Mouse (Mus musculus) left cerebral cortex, adult 2 months (tissue): ENCODE measurements around the gene Cnot3. TPM values are rescaled to one million over a fixed set of nuclear protein-coding genes. Genes with fewer than 3 reads are reported as not detected.

Experiments
- DNase-seq, 2 experiments: peaks; one replicate each; pipeline ENCODE4 v3.0.0; 2021 to 2022; ENCODE audit warnings: low spot score in 2 of 2, mixed read lengths in 1 of 2; ENCODE audit errors: extremely low spot score in 1 of 2
- H3K27ac ChIP-seq: fragments of 200-600 bp; 2 replicates; pipeline ENCODE4 v1.8.1; 2022
- H3K4me3 ChIP-seq: fragments of 200-600 bp; 2 replicates; pipeline ENCODE4 v1.8.1; 2022
- CTCF ChIP-seq: fragments of 200-600 bp; IDR thresholded peaks from 2 replicates; pipeline ENCODE4 v1.8.1; 2022; ENCODE audit warnings: antibody characterized with exemption, mild to moderate bottlenecking, moderate library complexity
- intact Hi-C: fragments of 180-260 bp; cut with DNase I; formaldehyde crosslinking; loops from one replicate; pipeline ENCODE4 v1.15.1; 2025
- total RNA-seq, 2 experiments: library from RNA; stranded (reverse); gene quantifications; 2 replicates each; pipeline ENCODE4 v1.2.3; 2021

Gene Cnot3
- total RNA-seq, 2 experiments from 2014 or later: 52.4 to 54.3 TPM

- H3K4me3 ChIP-seq: no peak overlapping the region
- intact Hi-C loops: no loop called here
- no peak overlapping the region for H3K27ac ChIP-seq
- TF ChIP-seq CTCF: no peak
- DNase-seq: no peak
These were observed 13.5 kb downstream of the Cnot3 start for GRCm38 (mm10) chr7:3658578-3658977.

- Histone ChIP-seq H3K27ac (peak overlapping the region; percentile 62), H3K4me3 (peak overlapping the region; percentile 75)
- TF ChIP-seq CTCF: no peak
- intact Hi-C loops: loop anchor here (1.0 kb wide), 1 partner anchor 18 kb away; no protein-coding TSS in a partner anchor
- no peak for DNase-seq
These were observed 19.6 kb downstream of the Cnot3 start for GRCm38 (mm10) chr7:3664524-3665214.

GRCm38 (mm10) chr7:3665215-3666114 is 20.4 kb downstream of the Cnot3 start, which contains the start of gene Leng1:
TSS of gene Leng1 (minus strand) at chr7:3665840.
- DNase-seq: peak; percentile 94
- intact Hi-C loops: loop anchor here (1.0 kb wide), 1 partner anchor 19 kb away; no protein-coding TSS in a partner anchor
- peak within 1 kb of the TSS; percentile 81 for H3K27ac ChIP-seq
- peak within 1 kb of the TSS; percentile 75 for H3K4me3 ChIP-seq
- TF ChIP-seq CTCF: no peak

GRCm38 (mm10) chr7:3666921-3667391 is 21.9 kb downstream of the Cnot3 start:
- intact Hi-C loops: no loop called here
- TF ChIP-seq CTCF: no peak; the same call in none of the 2 replicates
- Histone ChIP-seq H3K27ac (no peak overlapping the region), H3K4me3 (no peak overlapping the region)
- DNase-seq: no peak

- peak; percentile 97 for TF ChIP-seq CTCF
- intact Hi-C loops: loop anchor here (5.0 kb wide), 2 partner anchors 753 to 798 kb away; no protein-coding TSS in a partner anchor
- no peak overlapping the region for H3K4me3 ChIP-seq
- no peak overlapping the region for H3K27ac ChIP-seq
- DNase-seq: peak; percentile 79 to 82
These were observed 29.6 kb downstream of the Cnot3 start for GRCm38 (mm10) chr7:3674507-3675227.

- DNase-seq: no peak
These were observed 30.1 kb downstream of the Cnot3 start for GRCm38 (mm10) chr7:3675228-3675548.

GRCm38 (mm10) chr7:3676371-3676770 is 31.3 kb downstream of the Cnot3 start:
- intact Hi-C loops: loop anchor here (5.0 kb wide), 2 partner anchors 751 to 796 kb away; no protein-coding TSS in a partner anchor
- TF ChIP-seq CTCF: no peak
- Histone ChIP-seq H3K27ac (no peak overlapping the region), H3K4me3 (no peak overlapping the region)
- DNase-seq: no peak

More at GRCm38 (mm10) chr7:3675228-3675548, 30.1 kb downstream of the Cnot3 start:
- H3K27ac ChIP-seq: no peak overlapping the region
- H3K4me3 ChIP-seq: no peak overlapping the region
- TF ChIP-seq CTCF: no peak
- intact Hi-C loops: loop anchor here (5.0 kb wide), 2 partner anchors 752 to 797 kb away; no protein-coding TSS in a partner anchor

GRCm38 (mm10) chr7:3677342-3677741 is 32.3 kb downstream of the Cnot3 start, which contains the start of gene Tmc4:
TSS of gene Tmc4 (minus strand) at chr7:3677553.
- no peak for DNase-seq
- Histone ChIP-seq H3K27ac (no peak within 1 kb of the TSS), H3K4me3 (no peak within 1 kb of the TSS)
- TF ChIP-seq CTCF: no peak
- intact Hi-C loops: loop anchor here (5.0 kb wide), 2 partner anchors 750 to 795 kb away; no protein-coding TSS in a partner anchor

GRCm38 (mm10) chr7:3683908-3684550 is 39.0 kb downstream of the Cnot3 start:
- no peak overlapping the region for H3K4me3 ChIP-seq
- DNase-seq: no peak
- no peak for TF ChIP-seq CTCF
- intact Hi-C loops: no loop called here
- H3K27ac ChIP-seq: no peak overlapping the region

- no peak for DNase-seq
- intact Hi-C loops: no loop called here
- Histone ChIP-seq H3K27ac (peak overlapping the region; percentile 44), H3K4me3 (no peak overlapping the region)
- TF ChIP-seq CTCF: no peak
These were observed 39.6 kb downstream of the Cnot3 start for GRCm38 (mm10) chr7:3684698-3685097.
